Mouse (Mus musculus): ENCODE data around the gene Fam71e1.

The Fam71e1 gene

DNA sequence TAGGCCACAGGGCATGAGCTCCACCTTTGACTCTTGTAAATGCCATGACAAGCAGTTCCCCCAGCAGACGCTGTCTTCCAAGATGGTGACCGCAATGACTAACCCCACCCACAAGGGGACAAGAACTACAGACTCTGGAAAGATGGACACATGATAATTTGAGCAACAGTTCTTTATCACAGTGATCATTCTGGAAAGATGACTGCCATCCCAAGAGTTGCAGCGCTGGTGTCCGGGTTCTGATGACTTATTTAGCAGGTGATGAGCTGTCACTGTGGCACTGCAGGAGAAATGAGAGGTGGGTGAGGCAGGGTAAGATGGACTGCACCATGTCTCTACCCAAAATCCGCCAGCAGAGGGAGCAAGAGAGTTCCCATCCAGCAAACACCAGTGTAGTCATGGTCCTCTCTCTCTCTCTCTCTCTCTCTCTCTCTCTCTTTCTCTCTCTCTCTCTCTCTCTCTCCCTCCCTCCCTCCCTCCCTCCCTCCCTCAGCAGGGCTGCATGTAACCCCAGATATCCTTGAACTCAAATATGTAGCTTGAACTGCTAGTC, 5.3 kb downstream of the Fam71e1 start:
- peak; percentile 71 for DNase-seq (ENCODE audit: low spot score)

DNA sequence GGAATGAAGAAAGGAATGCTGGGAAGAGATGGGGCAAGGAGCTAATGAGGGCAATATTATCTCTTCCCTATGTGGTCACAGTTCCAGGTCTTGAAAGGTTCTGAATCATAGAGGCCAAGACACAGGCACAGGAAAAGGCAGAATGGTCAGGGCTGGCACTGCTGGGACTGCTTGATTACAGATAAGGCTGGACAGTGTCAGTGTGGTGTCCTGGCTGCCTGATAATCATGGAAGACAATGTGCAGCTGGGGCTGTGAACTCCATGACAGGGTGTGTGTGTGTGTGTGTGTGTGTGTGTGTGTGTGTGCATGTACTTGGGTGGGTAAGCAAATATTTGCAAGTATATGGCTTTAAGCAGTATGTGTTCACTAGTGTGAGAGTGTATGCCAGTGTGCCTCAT, 11.1 kb downstream of the Fam71e1 start:
- DNase-seq (ENCODE audit: low spot score) = no peak

DNA sequence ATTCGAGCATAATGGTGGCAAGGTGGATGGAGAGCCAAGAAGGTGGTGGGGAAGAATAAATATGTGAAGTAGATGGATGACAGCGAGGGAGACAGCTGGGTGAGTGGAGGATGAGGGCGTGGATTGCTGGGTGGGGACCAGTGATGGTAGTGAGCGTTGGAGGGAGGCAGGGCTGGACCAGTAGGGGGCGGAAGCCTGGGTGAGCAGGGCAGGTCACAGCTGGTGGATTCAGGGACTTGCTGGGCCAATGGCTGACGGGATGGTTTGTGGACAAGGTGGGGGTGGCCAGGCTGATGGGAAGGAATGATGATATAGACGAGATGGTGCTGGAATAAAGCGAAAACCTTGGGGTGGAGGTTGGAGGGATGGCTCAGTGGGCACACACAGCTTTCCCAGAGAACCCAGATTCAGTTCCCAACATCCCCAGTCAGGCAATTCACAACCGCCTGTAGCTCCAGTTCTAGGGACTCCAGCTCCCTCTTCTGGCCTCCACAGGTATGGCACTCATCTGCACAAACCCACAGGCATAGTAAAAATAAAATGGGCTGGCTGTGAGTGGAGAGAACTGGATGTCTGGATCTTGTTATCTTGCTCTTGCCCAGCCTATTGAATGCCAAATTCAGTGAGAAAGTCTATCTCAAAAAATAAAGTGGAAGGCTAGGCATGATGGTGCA, 23.0 kb downstream of the Fam71e1 start:
- no peak for DNase-seq (ENCODE audit: low spot score)

GRCm38 (mm10) chr7:44520990-44521389, 24.6 kb downstream of the Fam71e1 start:
- DNase-seq (ENCODE audit: low spot score) = no peak

DNA sequence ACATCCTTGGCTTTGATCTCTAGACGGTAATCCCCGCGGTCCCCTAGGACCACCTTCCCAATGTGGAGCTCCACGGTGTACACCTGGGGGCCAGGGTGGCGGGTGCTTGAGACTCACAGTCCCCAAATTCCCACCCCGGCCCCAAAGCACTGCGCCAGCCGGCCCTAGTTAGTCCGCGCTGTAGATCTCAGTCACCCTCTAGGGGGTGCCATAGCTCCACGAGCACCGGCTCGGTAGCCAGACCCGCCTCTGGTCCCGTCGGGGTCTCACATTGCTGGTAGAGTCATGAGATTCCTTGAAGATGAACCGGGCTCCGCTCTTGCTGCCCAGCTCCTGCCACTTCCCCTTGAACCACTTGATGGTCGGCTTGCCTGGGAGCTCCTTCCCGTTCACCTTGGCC, 25.3 kb downstream of the Fam71e1 start:
- peak; percentile 53 for DNase-seq (ENCODE audit: low spot score)

DNA sequence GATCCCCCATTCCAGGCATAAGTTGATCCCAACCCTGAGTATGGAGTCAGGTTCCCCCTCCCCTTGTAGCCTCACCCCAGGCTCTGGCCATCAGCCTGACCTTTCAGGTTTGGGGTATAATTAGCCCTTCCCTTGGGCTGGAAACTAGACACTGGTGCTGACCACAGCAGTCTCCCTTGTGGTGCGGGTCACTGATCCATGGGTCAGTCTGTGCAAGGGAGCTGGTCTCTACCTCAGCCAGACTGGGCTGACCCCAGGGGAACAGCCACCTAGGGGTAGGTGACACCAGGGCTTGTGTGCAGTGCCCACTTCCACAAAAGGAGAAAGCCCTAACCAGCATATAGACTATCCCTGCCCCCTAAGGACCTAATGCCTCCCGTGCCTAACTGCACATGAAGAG, 26.7 kb downstream of the Fam71e1 start:
- DNase-seq (ENCODE audit: low spot score) = no peak

GRCm38 (mm10) chr7:44524502-44524901, 28.1 kb downstream of the Fam71e1 start, which contains the start of gene Mybpc2:
TSS of gene Mybpc2 (minus strand) at chr7:44524656.
- DNase-seq (ENCODE audit: low spot score) = no peak

- DNase-seq (ENCODE audit: low spot score) = no peak
These were observed 28.9 kb downstream of the Fam71e1 start for GRCm38 (mm10) chr7:44525126-44525832.

DNA sequence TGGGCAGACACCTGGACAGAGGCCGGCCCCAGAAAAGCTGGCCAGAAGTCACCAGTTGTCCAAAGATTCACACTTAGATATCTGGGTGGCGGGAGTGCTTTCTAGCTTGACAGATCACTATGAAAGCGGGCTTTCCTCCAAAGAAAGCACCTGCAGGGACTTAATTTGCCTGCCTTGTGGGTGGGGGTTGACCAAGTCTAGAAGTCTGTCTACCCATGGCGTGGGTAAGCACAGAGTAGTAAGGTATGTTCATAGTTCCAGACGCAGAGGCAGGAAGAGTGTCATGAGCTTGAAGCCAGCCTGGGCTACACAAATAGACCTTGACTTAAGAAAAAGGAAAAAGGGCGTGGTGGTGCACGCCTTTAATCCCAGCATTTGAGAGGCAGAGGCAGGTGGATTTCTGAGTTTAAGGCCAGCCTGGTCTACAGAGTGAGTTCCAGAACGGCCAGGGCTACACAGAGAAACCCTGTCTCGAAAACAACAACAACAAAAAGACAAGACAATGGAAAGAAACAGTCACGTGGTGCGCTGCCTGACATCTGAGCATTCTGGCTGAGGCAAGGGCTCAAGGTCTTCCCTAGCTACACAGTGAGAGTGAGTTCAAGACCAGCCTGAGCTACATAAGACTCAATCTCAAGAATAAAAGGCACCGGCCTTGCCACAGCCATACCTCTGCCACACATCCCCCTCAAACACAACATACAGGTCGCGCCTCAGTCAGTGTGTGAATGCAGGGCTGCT, 30.2 kb downstream of the Fam71e1 start:
- DNase-seq (ENCODE audit: low spot score) = no peak

DNA sequence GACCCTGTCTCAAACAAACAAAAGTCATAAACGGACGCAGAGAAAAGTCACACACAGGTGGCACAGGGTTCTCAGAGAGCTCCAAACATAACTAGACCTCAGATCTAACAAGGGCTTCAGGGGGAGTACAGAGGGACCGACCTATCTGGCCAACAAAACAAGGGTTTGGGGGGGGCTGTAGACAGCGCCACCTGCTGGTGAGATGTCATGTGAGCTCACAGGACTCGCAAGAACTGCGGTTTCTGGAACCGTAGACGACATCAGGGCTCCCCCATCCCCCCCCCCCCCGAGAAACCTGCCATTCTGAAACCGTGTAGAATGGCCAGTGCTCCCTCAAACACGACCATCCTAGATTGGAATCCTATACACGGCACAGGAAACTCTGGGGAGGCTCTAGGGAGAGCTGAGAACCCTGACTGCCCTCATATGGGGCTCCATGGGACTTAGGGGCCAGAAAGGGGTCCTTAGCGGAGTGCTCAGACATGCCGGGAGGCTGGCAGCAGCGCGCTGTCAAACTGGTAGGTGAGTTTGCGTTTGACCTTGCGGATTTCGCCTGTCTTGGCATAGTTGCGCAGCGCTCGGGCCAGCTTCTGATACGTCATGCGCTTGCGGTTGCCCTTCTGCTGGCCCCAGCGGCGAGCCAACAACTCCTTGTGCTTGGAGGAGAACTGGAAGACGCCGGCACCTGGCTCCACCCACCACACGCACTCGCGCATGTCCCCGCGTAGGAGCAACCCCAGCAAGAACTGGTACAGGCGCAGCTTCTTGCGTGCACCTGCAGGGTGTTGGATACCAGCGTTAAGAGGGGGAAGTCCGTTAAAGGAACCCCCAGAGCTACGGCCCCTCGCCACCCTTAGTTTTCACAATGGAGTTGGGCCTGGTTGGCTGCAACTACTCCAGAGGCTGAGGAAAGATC, 31.4 kb downstream of the Fam71e1 start:
- DNase-seq (ENCODE audit: low spot score) = peak; percentile 71

- DNase-seq (ENCODE audit: low spot score) = no peak
These were observed 33.1 kb downstream of the Fam71e1 start for GRCm38 (mm10) chr7:44529518-44529917.

- DNase-seq (ENCODE audit: low spot score) = no peak
These were observed 34.1 kb downstream of the Fam71e1 start for GRCm38 (mm10) chr7:44530507-44530906.

- DNase-seq (ENCODE audit: low spot score) = no peak
These were observed 34.8 kb downstream of the Fam71e1 start for GRCm38 (mm10) chr7:44531207-44531606.

DNA sequence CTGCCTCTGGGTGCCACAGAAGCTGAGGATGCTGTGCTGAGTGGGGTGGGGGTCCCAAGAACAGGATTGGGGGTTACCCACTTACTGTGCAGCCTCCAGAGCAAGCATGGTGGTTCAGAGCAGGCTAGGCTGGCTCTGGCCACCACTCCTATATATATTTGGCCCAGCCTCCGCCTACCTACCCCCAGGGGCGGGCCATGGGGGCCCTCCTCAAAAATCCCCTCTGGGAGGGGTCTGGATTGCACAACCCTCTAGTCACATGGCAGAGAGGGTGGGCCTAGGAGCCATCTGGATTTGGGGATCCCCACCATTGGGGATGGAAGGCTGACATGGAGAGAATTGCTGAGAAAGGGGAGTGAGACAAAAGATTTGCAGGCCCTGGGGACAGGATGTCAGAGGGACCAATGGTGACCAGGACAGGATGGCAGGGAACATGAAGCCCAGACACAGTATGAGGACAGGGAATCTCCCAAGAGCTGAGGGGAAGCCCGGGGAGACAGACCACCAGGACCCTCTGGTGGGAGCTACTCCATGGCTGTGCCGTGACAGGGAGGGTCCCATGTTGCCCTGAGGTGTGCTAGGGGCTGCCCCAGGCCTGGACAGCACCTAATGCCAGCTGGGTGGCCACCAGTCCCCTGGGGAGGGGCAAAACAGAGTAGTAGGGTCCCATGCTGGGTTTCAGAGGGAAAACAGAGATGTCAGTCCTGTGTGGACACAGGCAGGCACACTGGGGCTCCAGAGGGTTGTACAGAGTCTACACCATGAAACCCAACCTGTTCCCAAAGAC, 35.8 kb downstream of the Fam71e1 start, which contains the start of gene Spib:
Gene Spib, minus strand, starts transcription at position 126 of the 787 bp plus-strand sequence.
- no peak for DNase-seq (ENCODE audit: low spot score)

DNA sequence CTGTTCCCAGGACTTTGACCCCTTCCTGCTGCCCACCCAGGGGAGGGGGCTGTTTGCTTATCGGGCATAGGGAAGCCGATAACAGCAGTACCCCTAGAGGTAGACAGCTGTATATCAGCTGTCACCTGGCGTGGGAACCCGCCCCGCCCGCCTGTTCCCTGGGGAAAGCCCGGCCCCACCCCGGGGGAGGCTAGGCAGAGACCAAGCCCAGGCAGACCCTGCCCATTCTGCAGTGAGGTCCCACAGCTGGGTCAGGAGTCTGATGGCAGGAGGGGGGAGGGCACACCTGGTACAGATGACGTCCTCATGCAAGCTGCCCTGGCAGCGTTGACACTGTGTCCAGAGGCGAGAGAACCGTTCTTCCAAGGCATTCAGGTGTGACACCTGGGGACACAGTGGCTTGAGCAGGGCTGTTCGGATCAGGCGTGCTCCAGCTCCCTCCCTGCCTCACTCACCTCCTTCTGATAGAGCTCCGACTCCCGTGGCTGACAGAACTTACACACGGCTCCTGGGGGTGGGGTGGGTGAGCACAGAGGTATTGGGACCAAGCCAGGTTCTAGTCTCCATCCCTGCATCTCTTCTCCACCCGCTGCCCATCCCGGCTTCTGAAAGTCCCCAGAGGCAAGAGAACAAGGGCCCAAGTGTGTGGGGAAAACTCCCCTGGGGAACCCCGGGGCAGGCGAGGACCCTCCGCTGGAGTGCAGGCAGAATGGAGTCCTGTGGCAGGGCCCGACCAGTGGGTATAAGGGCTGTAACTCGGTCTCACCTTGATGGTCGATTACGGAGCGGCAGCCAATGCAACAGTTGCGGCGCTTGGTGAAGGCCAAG, 36.8 kb downstream of the Fam71e1 start:
- no peak for DNase-seq (ENCODE audit: low spot score)

- no peak for DNase-seq (ENCODE audit: low spot score)
These were observed 37.3 kb downstream of the Fam71e1 start for GRCm38 (mm10) chr7:44533746-44534045.

- no peak for DNase-seq (ENCODE audit: low spot score)
These were observed 37.9 kb downstream of the Fam71e1 start for GRCm38 (mm10) chr7:44534242-44534641.

DNA sequence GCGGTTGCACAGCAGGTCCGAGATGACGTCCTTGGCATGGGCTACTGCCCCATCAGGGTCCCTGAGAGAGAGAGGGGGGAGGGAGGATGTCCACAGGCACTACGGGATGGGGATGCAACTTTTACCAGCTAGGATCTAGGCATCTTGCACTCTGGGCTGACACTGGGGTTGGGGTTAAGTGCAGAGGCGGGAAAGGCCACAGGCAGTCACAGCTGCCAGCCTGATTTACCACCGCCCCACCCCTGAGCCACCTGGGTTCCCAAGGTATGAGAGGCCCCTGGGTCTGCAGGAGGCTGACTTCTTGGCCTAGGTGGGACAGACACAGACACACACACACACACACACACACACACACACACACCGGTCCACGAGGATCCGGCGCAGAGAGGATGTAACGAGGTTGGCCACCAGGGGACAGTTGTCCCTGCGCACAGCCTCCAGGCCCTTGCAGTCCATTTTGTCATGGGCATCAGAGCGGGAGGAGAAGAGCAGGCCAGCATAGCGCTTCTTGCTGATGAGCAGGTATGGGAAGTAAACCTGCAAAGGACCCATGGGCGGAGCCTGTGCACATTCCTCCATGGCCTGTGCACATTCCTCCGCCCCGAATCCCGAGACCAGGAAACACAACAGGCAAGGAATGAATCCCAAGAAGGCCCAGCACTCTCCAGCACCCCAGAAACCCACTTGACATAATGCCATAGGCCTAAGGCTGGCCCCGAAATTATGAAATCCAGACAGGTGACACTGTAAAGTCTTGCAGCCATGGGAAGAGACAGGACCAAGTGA, 38.5 kb downstream of the Fam71e1 start:
- DNase-seq (ENCODE audit: low spot score) = no peak
